Mouse (Mus musculus) embryonic fibroblast, embryonic 13.5 days (primary cell): Measurements from ENCODE around the gene Clmp. TPM values are rescaled to one million over a fixed set of nuclear protein-coding genes. Genes with fewer than 3 reads are reported as not detected.
"Not testable (repeated sequence)": the region's sequence is repeated elsewhere in the genome, so short reads cannot be mapped to it uniquely, and the experiment has no call there.

Experiments used
- H3K27ac ChIP-seq: 2 replicates; pipeline ENCODE4 v1.5.1; 2012; ENCODE audit warnings: low read length, control low read depth, inconsistent platforms; ENCODE audit not compliant: insufficient read depth
- H3K4me1 ChIP-seq: 2 replicates; pipeline ENCODE4 v1.6.1; 2011; ENCODE audit warnings: low read length; ENCODE audit not compliant: control insufficient read depth, insufficient read depth
- H3K4me3 ChIP-seq: 2 replicates; pipeline ENCODE4 v1.5.1; 2011; ENCODE audit warnings: mild to moderate bottlenecking, control low read depth, low read length; ENCODE audit not compliant: insufficient read depth
- CTCF ChIP-seq: IDR thresholded peaks from 2 replicates; pipeline ENCODE4 v1.5.1; 2011; ENCODE audit warnings: mild to moderate bottlenecking, control low read depth, low read length, moderate library complexity, borderline replicate concordance; ENCODE audit not compliant: insufficient read depth
- POLR2A ChIP-seq: IDR thresholded peaks from 2 replicates; pipeline ENCODE4 v1.6.1; 2011; ENCODE audit warnings: low read depth, mild to moderate bottlenecking, control low read depth, low read length, moderate library complexity
- polyA plus RNA-seq: library from polyadenylated mRNA; stranded (reverse); fragments of >200 nt; gene quantifications from 2 replicates; pipeline ENCODE4 v1.2.4, GENCODE M21; 2011; ENCODE audit warnings: low read depth; ENCODE audit not compliant: missing spikeins, insufficient read length

Gene Clmp
- polyA plus RNA-seq, 1 experiment: 61.2 TPM

DNA sequence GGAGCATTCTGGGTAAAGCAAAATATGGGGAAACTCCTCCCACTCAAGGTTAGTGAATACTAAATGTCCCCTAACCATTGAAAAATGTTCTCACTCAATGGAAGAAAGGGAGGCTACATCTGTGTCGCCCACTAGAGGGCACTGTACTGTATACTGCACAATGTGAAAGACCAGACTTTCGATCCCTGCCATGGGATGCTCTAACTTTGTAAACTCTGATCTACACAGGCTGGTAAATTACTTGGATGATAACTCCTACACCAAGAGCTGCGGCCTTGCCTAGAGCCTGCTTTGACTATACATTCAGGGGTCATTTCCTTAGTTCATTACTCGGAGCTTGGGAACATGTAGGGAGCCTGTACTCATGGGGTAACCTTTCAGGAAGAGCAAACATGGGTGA lies 70.6 kb downstream of the Clmp start:
- peak overlapping the region; percentile 76 for H3K27ac ChIP-seq
- peaks cover 6% of the 10 kb centered on the region for H3K4me1 ChIP-seq
- H3K4me3 ChIP-seq: no peak overlapping the region
- TF ChIP-seq CTCF (no peak; the same call in 1 of the 2 replicates), POLR2A (no peak)

DNA sequence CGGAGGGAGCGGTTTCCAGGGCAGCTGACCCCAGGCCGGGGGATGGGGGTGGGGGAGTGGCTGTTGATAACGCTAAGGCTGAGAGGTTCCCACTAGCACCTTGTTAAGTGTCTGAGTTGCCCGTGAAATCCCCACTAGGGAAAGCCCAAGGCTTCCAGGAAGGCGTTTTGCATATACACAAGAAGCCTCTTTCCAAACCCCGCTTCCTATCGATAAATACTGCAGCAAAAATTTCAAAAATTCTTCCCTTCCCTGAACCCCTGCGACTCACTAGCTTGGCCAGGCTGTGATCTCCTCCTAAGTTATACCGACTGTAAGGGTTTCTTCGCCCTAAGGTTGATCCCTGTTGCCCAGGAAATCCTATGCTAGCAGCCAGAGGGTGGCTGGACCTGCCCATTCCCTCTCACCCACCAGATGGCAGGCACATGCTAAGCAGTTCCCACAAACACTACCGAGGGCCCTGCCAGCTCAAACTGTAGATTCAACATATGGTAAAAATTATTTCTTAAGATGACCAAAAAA lies 71.4 kb downstream of the Clmp start:
- H3K4me3 ChIP-seq: peak overlapping the region; percentile 15; the same call in 1 of the 2 replicates
- TF ChIP-seq POLR2A (no peak), CTCF (peak; percentile 67; the same call in 1 of the 2 replicates)
- H3K4me1 ChIP-seq: peaks cover 6% of the 10 kb centered on the region
- peak overlapping the region; percentile 76 for H3K27ac ChIP-seq

DNA sequence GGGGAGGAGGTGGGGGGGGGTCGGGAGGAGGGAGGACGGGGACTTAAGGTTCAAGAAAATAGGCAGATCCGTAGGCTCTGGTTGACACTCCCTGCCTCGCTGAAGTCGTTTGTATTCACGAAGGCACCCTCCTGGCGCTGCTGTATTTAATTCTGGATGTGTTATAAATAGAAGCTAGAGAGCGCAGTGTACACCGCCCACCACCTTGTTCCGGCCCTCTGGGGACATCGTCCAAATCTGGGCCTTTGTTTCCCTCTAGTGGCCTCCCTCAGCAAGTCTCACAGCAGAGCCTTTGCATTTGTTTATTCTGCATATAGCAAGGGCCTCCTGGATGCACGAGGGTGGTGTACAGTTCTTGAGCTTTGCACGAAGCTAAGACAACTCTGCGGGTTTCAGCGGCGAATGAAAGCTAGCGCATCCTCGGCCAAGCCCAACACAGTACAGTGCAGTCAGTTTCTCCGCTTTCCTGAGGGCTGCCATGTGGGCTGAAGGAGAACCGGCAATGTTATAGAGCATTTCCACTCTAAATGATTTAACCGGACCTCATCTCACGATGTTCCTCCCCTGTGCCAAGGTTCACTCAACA lies 72.0 kb downstream of the Clmp start:
- H3K27ac ChIP-seq: peak overlapping the region; percentile 83
- TF ChIP-seq CTCF (peak; percentile 48; the same call in 1 of the 2 replicates), POLR2A (no peak)
- peaks cover 6% of the 10 kb centered on the region for H3K4me1 ChIP-seq
- H3K4me3 ChIP-seq: no peak overlapping the region; the same call in 1 of the 2 replicates

- Histone ChIP-seq H3K4me3 (no peak overlapping the region), H3K4me1 (0 out of 2 replicates have a peak, but pooled peaks cover 2% of the 10 kb centered on the region), H3K27ac (no peak overlapping the region)
- no peak for TF ChIP-seq POLR2A
- TF ChIP-seq CTCF: no peak
Observed at GRCm38 (mm10) chr9:40762354-40762753, 76.6 kb downstream of the Clmp start.

- Histone ChIP-seq H3K4me1 (peaks cover 2% of the 10 kb centered on the region; the same call in 1 of the 2 replicates), H3K27ac (no peak overlapping the region), H3K4me3 (no peak overlapping the region)
- TF ChIP-seq POLR2A (no peak), CTCF (no peak)
Observed at GRCm38 (mm10) chr9:40764887-40765580, 79.3 kb downstream of the Clmp start.

GRCm38 (mm10) chr9:40765581-40765940 lies 79.8 kb downstream of the Clmp start:
- Histone ChIP-seq H3K4me1 (peaks cover 2% of the 10 kb centered on the region; the same call in 1 of the 2 replicates), H3K27ac (no peak overlapping the region), H3K4me3 (no peak overlapping the region)
- TF ChIP-seq POLR2A: no peak
- TF ChIP-seq CTCF: no peak

- Histone ChIP-seq H3K4me1 (peaks cover 2% of the 10 kb centered on the region; the same call in 1 of the 2 replicates), H3K27ac (no peak overlapping the region), H3K4me3 (no peak overlapping the region)
- TF ChIP-seq POLR2A (no peak), CTCF (no peak)
Observed at GRCm38 (mm10) chr9:40766058-40766605, 80.4 kb downstream of the Clmp start.

- H3K27ac ChIP-seq: peak overlapping the region; percentile 67
- no peak overlapping the region for H3K4me3 ChIP-seq
- TF ChIP-seq CTCF (no peak), POLR2A (no peak)
- H3K4me1 ChIP-seq: peaks cover 2% of the 10 kb centered on the region; the same call in 1 of the 2 replicates
Observed at GRCm38 (mm10) chr9:40767946-40768345, 82.2 kb downstream of the Clmp start.

DNA sequence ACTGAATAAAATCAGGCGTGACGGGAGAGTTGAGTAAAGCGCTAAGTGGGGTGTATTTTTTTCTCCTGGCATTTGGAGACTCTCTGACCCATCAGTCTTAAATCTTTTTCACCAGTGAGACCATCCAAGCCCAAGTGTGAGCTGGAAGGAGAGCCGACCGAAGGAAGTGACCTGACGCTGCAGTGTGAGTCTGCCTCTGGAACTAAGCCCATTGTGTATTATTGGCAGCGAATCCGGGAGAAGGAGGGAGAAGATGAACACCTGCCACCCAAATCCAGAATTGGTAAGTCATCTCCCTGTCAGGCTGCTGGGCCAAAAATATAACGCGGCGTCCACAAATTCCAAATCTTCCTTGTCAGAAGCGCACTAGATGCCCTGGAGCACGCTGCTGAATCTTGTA lies 86.5 kb downstream of the Clmp start:
- TF ChIP-seq POLR2A (no peak), CTCF (no peak)
- H3K4me1 ChIP-seq: peaks cover 8% of the 10 kb centered on the region; the same call in 1 of the 2 replicates
- no peak overlapping the region for H3K4me3 ChIP-seq
- no peak overlapping the region for H3K27ac ChIP-seq

GRCm38 (mm10) chr9:40773142-40773541 lies 87.4 kb downstream of the Clmp start:
- not testable (repeated sequence) for H3K4me1 ChIP-seq, H3K27ac ChIP-seq, H3K4me3 ChIP-seq
